Mouse (Mus musculus) lung, adult 2 months (tissue): ENCODE measurements at regions not wholly inside any gene's neighbourhood (a gene's known extent, or its start where the extent isn't known, plus 50 kb on each side); places are given as distances from the start of the nearest gene placed in this dataset.

Experiments used
- CTCF ChIP-seq: fragments of 200-500 bp; IDR thresholded peaks from 2 replicates; pipeline ENCODE4 v1.5.1; 2011; ENCODE audit warnings: mild to moderate bottlenecking, low read length, control low read depth; ENCODE audit not compliant: insufficient read depth
- POLR2A ChIP-seq: fragments of 200-500 bp; IDR thresholded peaks from 2 replicates; pipeline ENCODE4 v1.6.1; 2011; ENCODE audit warnings: low read depth, mild to moderate bottlenecking, control low read depth, low read length, borderline replicate concordance; ENCODE audit errors: extremely low read depth

DNA sequence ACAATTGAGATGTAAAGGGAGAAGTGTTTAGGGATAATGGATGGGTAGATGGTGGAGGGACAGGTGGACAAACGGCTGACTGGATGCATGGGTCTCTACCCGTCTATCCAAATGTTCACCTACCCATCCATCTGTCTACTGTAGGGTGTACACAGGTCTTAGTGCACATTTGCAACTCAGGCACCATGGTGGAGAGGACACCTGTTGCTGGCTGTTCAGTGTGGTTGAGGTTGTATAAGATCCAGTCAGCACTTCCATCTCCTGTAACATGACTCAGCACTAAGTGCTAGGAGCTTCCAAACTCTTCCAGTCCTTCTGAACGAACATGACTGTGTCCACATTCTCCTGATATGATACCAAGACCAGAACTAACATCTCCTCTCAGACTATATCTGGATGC is 158.0 kb downstream of the Auh start:
- no peak for TF ChIP-seq CTCF
- no peak for TF ChIP-seq POLR2A
